Mouse (Mus musculus): ENCODE results near the gene Nckipsd.

Gene Nckipsd

DNA sequence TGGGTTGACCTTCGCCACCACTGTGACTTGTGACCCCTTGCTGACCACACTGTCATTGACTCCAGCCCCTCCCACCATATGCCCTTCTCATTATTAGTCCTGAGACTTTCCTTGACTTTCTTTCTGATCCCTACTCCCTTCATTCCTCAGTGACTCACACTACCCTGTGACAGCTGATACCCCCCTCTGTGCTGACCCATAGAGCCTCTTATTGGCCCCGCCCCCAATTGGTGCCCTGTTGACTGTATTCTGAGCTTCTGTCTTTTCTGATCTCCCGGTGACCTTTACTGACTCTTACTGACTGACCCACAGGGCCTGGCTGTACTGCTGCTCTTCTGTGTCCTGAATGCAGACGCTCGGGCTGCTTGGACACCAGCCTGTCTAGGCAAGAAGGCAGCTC is 37.2 kb downstream of the Nckipsd start:
- no peak for DNase-seq (ENCODE audit: low read depth, low spot score)

DNA sequence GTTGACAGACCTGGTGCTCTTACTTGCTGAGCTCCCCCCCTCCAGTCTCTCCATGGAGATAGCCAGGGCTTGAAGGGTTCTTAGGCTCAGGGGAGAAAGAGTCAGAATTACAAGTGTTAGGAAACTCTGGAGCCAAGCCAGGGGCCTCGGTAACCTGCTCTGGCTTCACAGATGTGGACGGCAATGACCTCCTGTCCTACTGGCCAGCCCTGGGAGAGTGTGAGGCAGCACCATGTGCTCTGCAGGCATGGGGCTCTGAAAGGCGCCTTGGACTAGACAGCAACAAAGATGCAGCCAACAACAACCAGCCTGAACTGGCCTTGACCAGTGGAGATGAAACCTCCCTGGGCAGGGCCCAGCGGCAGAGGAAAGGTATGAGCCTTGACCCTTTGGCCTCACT is 39.2 kb downstream of the Nckipsd start:
- DNase-seq (ENCODE audit: low read depth, low spot score): no peak

DNA sequence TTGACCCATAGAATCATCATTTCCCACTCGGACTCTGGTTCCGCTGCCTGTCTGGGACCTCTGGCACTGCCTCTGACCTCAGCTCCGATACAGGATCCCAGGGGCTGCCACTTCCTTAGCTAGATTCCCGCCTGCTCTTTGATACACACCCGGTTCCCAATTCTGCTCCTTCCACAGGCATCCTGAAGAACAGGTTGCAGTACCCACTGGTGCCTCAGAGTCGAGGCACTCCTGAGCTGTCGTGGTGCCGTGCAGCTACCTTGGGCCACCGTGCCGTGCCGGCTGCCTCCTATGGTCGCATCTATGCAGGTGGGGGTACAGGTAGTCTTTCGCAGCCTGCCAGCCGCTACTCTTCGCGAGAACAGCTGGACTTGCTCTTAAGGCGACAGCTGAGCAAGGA is 40.3 kb downstream of the Nckipsd start:
- DNase-seq (ENCODE audit: low read depth, low spot score): no peak

DNA sequence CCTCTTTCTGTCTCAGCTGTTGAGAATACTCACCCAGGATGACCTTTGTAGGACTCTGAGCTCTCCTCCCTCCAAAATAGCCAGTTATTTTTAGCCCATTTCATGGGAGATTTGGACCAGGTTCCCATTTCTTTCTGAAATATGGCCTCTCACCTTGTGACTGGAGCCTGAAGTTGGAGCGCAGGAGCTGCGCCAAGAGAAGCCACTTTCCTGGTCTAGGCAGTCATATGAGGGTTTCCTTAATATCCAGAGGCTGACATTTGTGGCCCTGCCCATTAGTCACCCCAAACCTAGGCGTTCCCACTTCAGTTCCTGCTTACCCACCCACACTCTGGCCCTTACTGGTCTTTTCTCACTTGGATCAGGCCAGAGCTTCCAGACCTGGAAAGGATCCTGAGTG is 44.8 kb downstream of the Nckipsd start, which contains the start of gene Slc26a6:
Gene Slc26a6, plus strand, starts transcription at position 308 of the 400 bp plus-strand sequence.
- no peak for DNase-seq (ENCODE audit: low read depth, low spot score)

DNA sequence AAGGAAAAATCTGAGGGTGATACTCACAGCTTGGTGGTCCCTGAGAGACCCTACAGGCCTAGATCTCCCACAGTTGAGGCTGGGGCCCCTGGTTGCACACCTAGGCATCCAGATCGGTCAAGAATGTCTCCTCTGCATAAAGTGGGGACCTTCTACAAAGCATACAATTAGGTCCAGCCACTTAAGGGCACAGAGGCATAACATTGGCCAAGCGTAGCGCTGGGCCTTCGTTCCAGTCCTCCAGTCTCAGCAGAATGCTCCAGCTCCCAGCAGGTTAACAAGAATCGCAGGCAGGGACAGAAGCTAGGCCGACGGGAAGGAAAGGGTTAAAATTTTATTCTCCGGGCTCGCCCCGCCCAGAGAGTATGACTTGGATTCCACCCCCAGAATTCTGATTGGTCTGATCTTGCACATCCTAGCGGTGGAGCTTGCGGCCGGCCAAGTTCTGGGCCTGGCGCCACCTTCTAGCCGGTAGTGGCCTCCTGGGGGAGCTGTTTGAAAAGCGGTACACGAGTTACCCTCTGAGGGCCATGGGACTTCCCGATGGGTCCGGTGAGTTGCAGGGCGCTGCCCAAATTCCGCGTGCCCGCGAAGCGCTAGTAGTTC is 45.6 kb downstream of the Nckipsd start:
- DNase-seq (ENCODE audit: low read depth, low spot score): peak; percentile 74

DNA sequence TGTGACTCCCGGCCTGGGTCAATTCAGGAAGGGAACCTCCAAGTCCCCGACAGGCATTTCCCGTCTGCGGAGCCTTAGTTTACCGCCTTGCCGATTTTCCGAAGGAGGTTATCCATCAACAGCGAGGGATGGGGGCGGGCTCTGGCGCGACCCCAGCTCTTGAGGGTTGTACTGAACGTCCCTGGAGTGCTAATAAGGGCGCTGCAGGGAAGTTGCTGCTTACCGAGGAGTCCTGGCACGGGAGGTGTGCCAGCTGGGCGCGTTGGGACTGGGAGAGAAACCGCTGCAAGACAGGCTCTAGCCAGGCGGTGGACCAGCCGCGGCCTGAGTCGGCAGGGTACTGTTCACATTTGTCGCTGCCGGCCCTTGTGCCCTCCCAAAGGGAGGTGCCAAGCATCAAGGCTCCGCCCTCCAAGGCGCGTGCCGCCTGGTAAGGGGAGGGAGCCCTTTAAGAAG is 46.1 kb downstream of the Nckipsd start:
- DNase-seq (ENCODE audit: low read depth, low spot score): peak; percentile 66

DNA sequence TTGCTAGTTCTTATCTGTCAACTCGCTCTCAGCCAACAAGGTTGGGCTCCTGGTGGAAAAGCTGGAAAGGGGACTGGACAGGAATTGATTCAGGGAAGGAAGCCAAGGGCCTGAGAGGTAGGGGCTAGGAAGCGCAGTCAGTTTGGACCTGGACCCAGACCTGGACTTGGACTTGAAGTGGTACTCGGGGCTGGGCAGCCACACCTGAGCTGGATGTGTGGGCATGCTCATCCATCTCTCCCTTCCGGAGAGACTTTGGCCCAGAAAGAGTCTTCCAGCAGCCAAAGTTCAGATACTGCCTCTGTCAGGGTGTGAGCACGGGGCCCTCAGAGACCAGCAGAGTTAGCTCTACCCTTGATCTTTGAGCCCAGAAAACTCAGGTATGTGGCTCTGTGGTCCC is 47.2 kb downstream of the Nckipsd start:
- no peak for DNase-seq (ENCODE audit: low read depth, low spot score)

DNA sequence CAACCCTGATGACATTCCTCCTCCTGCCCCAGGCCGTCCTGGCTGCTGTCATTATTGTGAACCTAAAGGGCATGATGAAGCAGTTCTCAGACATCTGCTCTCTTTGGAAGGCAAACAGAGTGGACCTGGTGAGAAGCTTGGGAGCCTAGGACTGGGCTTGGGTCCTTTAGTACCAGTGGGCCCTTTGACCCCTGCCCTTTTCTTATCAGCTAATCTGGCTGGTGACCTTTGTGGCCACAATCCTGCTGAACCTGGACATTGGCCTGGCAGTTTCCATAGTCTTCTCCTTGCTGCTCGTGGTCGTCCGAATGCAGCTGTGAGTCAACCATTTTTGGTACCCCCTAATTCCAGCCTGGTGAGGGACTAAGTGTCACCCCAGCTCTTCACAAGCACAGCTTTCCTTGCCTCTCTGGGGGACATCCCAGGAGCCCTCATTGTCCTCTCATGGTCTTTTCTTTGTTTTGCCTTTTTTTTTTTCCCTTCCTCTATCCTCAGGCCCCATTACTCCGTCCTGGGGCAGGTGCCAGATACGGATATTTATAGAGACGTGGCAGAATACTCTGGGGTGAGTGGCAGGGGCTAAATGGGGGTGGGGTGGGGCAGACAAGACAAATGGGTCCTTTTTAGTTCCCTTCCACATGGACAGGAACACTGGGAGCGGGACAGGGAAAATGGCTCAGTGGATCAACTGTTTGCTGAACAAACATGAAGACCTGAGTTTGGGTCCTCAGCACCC is 50.8 kb downstream of the Nckipsd start:
- no peak for DNase-seq (ENCODE audit: low read depth, low spot score)
